Mouse (Mus musculus) heart, adult 2 months (tissue): ENCODE measurements around the gene Arntl2. TPM values are rescaled to one million over a fixed set of nuclear protein-coding genes. Genes with fewer than 3 reads are reported as not detected.

Source experiments
- DNase-seq, 2 experiments: peaks; one replicate each; pipeline ENCODE4 v3.0.0; 2021
- H3K27ac ChIP-seq: fragments of 200-600 bp; 2 replicates; pipeline ENCODE4 v1.8.1; 2022
- H3K27me3 ChIP-seq: fragments of 200-500 bp; 2 replicates; pipeline ENCODE4 v1.6.1; 2012; ENCODE audit warnings: mild to moderate bottlenecking, low read length, inconsistent platforms, mixed read lengths; ENCODE audit not compliant: control insufficient read depth, insufficient read depth
- H3K36me3 ChIP-seq: fragments of 200-500 bp; 2 replicates; pipeline ENCODE4 v1.6.1; 2012; ENCODE audit warnings: low read length, inconsistent platforms; ENCODE audit not compliant: control insufficient read depth, insufficient read depth
- H3K4me1 ChIP-seq: fragments of 200-500 bp; 2 replicates; pipeline ENCODE4 v1.6.1; 2011; ENCODE audit warnings: low read length; ENCODE audit not compliant: control insufficient read depth, insufficient read depth
- H3K4me3 ChIP-seq: fragments of 200-600 bp; 2 replicates; pipeline ENCODE4 v1.8.1; 2022
- H3K79me2 ChIP-seq: fragments of 200-500 bp; replicated peaks from 2 replicates; pipeline ENCODE4 v1.6.1; 2012; ENCODE audit warnings: mild to moderate bottlenecking, inconsistent platforms, low read length, moderate library complexity, mixed read lengths; ENCODE audit not compliant: control insufficient read depth, insufficient read depth
- H3K9ac ChIP-seq: fragments of 200-500 bp; 2 replicates; pipeline ENCODE4 v1.6.1; 2012; ENCODE audit warnings: low read depth, mild to moderate bottlenecking, control low read depth, inconsistent platforms, low read length, mixed read lengths
- CTCF ChIP-seq: fragments of 200-600 bp; IDR thresholded peaks from 2 replicates; pipeline ENCODE4 v1.8.1; 2022; ENCODE audit warnings: antibody characterized with exemption, mild to moderate bottlenecking, moderate library complexity
- EP300 ChIP-seq: fragments of 200-500 bp; IDR thresholded peaks from 2 replicates; pipeline ENCODE4 v1.6.1; 2011; ENCODE audit warnings: low read depth, low read length, control low read depth; ENCODE audit not compliant: insufficient read depth
- POLR2A ChIP-seq: fragments of 200-500 bp; IDR thresholded peaks from 2 replicates; pipeline ENCODE4 v1.6.1; 2011; ENCODE audit warnings: mild to moderate bottlenecking, low read depth, low read length, control low read depth; ENCODE audit not compliant: insufficient read depth
- WGBS: fragments of 180-500 bp; shearing (Covaris S2); methylation state at CpG from one replicate; pipeline ENCODE4 v1.1.7; 2018; 5-methylcytosine and 5-hydroxymethylcytosine counted together
- intact Hi-C: fragments of 180-260 bp; cut with DNase I; formaldehyde crosslinking; loops from one replicate; pipeline ENCODE4 v1.15.1; 2025
- long read RNA-seq: library from polyadenylated mRNA; stranded (forward); transcript quantifications from one replicate; pipeline ENCODE4 v2.0.0, GENCODE M21; 2021
- polyA plus RNA-seq: library from polyadenylated mRNA; depleted of rRNA; stranded (reverse); fragments of >200 nt; gene quantifications from 2 replicates; pipeline ENCODE4 v1.2.3, GENCODE M21; 2012; rRNA removed
- total RNA-seq, 2 experiments: library from RNA; stranded (reverse); gene quantifications; 2 replicates each; pipeline ENCODE4 v1.2.3; 2021

Arntl2 gene
- total RNA-seq (1 to 10 TPM in 1 of 2 experiments, under 1 TPM in 1; 0.86 to 1.5 TPM), polyA plus RNA-seq (1.6 and 2.6 TPM in 2 replicates)
- long read RNA-seq, partial matches to known transcripts: 0 of 1 reads
- long read RNA-seq, other reads (novel, unspliced or antisense): 0 of 1 reads

DNA sequence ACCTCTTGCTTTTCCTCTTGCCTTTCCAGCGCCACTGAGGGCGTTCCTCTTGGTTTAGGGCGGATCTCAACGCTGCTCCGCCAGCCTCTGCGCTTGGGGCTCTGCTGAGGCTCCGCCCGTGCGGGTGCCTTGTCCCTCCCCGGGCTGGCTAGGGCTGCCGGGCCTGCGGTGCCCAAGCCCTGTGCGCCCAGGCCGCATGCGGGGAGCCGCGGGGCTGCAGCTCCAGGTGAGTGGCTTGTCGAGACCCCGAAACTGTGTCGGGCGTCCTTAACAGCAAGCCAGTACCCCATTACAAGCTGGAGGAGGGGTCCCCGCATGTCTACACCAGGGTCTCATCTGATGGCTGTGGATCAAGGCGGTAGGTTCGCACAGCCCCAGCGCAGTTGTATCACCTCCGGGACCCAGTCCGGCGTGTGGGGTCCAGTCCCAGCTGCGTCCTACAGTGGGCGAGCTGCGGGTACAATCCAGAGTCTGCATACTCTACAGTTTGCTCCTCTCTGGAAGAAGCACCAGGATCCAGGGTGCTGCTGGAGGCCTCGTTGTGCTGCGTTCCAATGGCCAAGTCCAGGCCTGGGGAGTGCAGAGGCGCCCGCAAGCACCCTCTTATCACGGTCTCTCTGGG is at the start of gene Arntl2:
Arntl2 (plus strand) TSS at position 132 of the 622 bp plus-strand sequence.
- WGBS: 1% methylated on average over 36 of the region's 36 CpGs
- H3K27ac ChIP-seq: peak within 1 kb of the TSS; percentile 26; the same call in 1 of the 2 replicates

DNA sequence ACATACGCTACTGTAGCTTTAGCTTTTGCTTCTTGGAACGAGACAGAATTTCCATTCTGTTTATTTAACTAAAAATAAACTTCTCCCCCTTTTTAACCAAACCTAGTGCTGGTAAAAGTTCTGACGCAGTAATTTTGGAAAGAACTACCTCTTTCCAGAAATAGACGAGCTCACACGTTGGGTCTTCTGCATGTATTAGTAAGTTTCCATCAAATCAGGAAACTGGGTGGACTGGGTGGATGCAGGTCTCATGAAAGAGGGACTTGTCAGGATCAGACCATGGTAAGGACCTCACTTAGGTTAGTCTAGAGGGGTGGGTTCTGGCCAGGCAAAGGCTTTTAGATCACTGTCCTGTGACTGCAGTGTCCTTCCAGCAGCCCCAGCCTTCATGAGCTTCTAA is 49.3 kb upstream of the Arntl2 start:
- intact Hi-C loops: no loop called here
- DNase-seq: no peak
- Histone ChIP-seq H3K4me3 (no peak overlapping the region), H3K27ac (peak overlapping the region; percentile 57), H3K36me3 (peaks cover 29% of the 10 kb centered on the region), H3K27me3 (no peaks in the 10 kb centered on the region), H3K79me2 (peaks cover 6% of the 10 kb centered on the region; the same call in 1 of the 2 replicates), H3K4me1 (peaks cover 10% of the 10 kb centered on the region), H3K9ac (no peak overlapping the region)
- TF ChIP-seq CTCF (no peak), EP300 (no peak), POLR2A (no peak)
- 27% methylated on average over 5 of the region's 5 CpGs for WGBS

More for the DNA sequence above, at the start of gene Arntl2:
- Histone ChIP-seq H3K27me3 (no peaks in the 10 kb centered on the region), H3K79me2 (no peaks in the 10 kb centered on the region), H3K9ac (peak within 1 kb of the TSS; percentile 82), H3K36me3 (no peaks in the 10 kb centered on the region), H3K4me1 (no peaks in the 10 kb centered on the region; the same call in 1 of the 2 replicates), H3K4me3 (peak within 1 kb of the TSS; percentile 61)
- peak; percentile 84 to 85 for DNase-seq
- intact Hi-C loops: no loop called here
- TF ChIP-seq POLR2A: peak; percentile 75
- no peak for TF ChIP-seq EP300
- TF ChIP-seq CTCF: 0 out of 2 replicates have a peak, but pooled peaks have one; percentile 7

DNA sequence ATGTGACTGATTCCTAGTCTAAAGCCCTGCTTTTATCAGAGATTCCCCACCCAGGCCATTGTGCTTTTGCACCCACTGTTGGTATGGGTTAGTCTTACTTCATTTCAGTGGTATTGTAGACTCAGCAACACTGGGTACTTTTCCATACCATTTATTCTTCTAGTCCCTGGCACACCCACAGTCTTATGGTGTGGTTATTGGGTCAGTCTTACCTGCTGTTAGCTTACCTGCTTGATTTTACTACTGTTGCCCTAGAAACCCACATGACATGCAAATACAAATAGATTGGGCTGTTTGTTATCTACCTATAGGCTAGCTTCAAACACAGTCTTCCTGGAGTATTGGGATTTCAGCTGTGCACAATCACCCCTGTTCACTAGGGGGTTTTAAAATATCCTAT is 48.8 kb upstream of the Arntl2 start:
- Histone ChIP-seq H3K9ac (no peak overlapping the region), H3K79me2 (peaks cover 6% of the 10 kb centered on the region; the same call in 1 of the 2 replicates), H3K27me3 (no peaks in the 10 kb centered on the region), H3K27ac (peak overlapping the region; percentile 57), H3K4me3 (no peak overlapping the region), H3K4me1 (peaks cover 12% of the 10 kb centered on the region), H3K36me3 (peaks cover 29% of the 10 kb centered on the region)
- DNase-seq: no peak
- intact Hi-C loops: no loop called here
- TF ChIP-seq EP300 (no peak), CTCF (no peak), POLR2A (no peak)

GRCm38 (mm10) chr6:146748271-146748670 is 47.6 kb upstream of the Arntl2 start:
- H3K27me3 ChIP-seq: no peaks in the 10 kb centered on the region
- peak overlapping the region; percentile 57; the same call in 1 of the 2 replicates for H3K27ac ChIP-seq
- no peak for TF ChIP-seq POLR2A
- no peak for TF ChIP-seq CTCF
- TF ChIP-seq EP300: no peak
- H3K4me1 ChIP-seq: peaks cover 16% of the 10 kb centered on the region
- H3K36me3 ChIP-seq: peaks cover 28% of the 10 kb centered on the region
- WGBS: 73% methylated on average over 1 of the region's 1 CpGs
- H3K9ac ChIP-seq: no peak overlapping the region
- DNase-seq: no peak
- intact Hi-C loops: no loop called here
- H3K4me3 ChIP-seq: no peak overlapping the region
- H3K79me2 ChIP-seq: peaks cover 8% of the 10 kb centered on the region; the same call in 1 of the 2 replicates

GRCm38 (mm10) chr6:146751671-146752070 is 44.2 kb upstream of the Arntl2 start:
- Histone ChIP-seq H3K79me2 (peaks cover 6% of the 10 kb centered on the region; the same call in 1 of the 2 replicates), H3K9ac (no peak overlapping the region), H3K27ac (no peak overlapping the region; the same call in 1 of the 2 replicates), H3K4me3 (no peak overlapping the region), H3K36me3 (peaks cover 26% of the 10 kb centered on the region), H3K4me1 (peaks cover 20% of the 10 kb centered on the region), H3K27me3 (no peaks in the 10 kb centered on the region)
- DNase-seq: peak in 1 of 2 experiments; percentile 33
- intact Hi-C loops: no loop called here
- TF ChIP-seq CTCF (no peak), POLR2A (no peak), EP300 (no peak)
- 24% methylated on average over 1 of the region's 1 CpGs for WGBS

DNA sequence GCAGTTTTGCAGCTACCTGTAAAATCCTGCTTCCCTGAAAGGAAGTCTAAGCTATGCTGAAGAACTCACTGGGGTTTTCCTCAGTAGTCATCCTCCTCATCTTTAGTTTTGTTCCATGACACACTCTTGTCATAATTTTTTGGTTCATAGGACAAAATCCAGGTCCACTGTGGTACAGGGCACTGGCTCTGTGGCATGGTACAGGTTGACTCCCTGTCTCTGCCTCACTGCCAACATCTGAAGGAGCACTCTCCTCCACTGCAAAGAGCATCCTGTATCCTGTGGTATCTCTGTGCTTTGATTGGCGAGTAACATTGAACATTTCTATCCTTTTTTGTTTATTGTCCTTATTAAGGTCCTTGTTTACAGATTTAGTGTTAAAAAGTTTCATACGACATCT is 43.7 kb upstream of the Arntl2 start:
- intact Hi-C loops: no loop called here
- no peak for DNase-seq
- Histone ChIP-seq H3K79me2 (peaks cover 7% of the 10 kb centered on the region; the same call in 1 of the 2 replicates), H3K4me1 (peaks cover 22% of the 10 kb centered on the region), H3K4me3 (no peak overlapping the region), H3K9ac (no peak overlapping the region), H3K27ac (no peak overlapping the region; the same call in 1 of the 2 replicates), H3K27me3 (no peaks in the 10 kb centered on the region), H3K36me3 (peaks cover 22% of the 10 kb centered on the region)
- no peak for TF ChIP-seq CTCF
- TF ChIP-seq EP300: no peak
- no peak for TF ChIP-seq POLR2A
- WGBS: 78% methylated on average over 2 of the region's 2 CpGs
